Comparison of ENCODE assay signal across 16 mouse cellular contexts in the genomic region with DNA sequence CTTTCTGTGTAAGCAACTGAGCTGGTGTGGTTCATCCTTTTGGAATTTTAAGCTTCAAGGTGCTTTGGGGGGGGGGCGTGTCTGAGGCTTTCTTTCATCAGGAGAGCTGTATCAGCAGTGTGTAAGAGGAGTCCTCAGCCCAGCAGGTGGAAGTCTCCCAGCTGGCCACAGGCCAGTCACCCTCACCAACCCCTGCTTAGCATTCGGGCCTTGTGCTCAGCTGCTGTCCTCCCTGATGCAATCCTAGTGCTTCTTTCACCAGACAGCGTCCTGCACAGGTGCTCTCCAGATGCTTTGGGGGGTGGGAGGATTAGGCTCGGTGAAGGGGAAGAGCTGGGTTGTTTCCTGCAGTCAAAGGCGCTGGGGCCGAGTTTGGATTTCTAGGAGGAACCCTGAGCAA. TPM values are rescaled to one million over a fixed set of nuclear protein-coding genes. Genes with fewer than 3 reads are reported as not detected.
DNase-seq lines count a peak whose midpoint lies in the region; ATAC-seq and TF ChIP-seq lines count a peak whose summit lies in the region.
"Had no signal": no experiment of that assay in that cellular context is flagged by ENCODE, and none has a peak within 500 bp of the region (broad histone marks: within the 10 kb centered on the region; RNA-seq: fewer than 3 reads in every experiment).

No protein-coding gene starts in this region.

- no peak for ATAC-seq in activated CD4-positive, CD25-positive, alpha-beta regulatory T cell, adult 4 months
- ATAC-seq in hindbrain, embryonic 12.5 days (ENCODE audit: low FRiP score) = no peak

- H3K36me3 ChIP-seq in hindbrain, embryonic 12.5 days = no peaks in the 10 kb centered on the region

- H3K4me2 ChIP-seq in hindbrain, embryonic 12.5 days (replicated peaks) = no peak overlapping the region

- no peak overlapping the region for H3K9ac ChIP-seq in hindbrain, embryonic 12.5 days

- H3K4me3 ChIP-seq in cerebellum, adult 2 months (replicated peaks; ENCODE audit: insufficient read depth, low read depth, low read length) = no peak overlapping the region
- no peak overlapping the region for H3K4me3 ChIP-seq in hindbrain, embryonic 12.5 days
- H3K4me3 ChIP-seq: erythroblast, embryonic 14.5 days had no signal

- H3K4me1 ChIP-seq in cerebellum, adult 2 months (ENCODE audit: control insufficient read depth, insufficient read depth, low read length) = no peaks in the 10 kb centered on the region
- peaks cover 9% of the 10 kb centered on the region for H3K4me1 ChIP-seq in hindbrain, embryonic 12.5 days

- no peak overlapping the region for H3K27ac ChIP-seq in cerebellum, adult 2 months (ENCODE audit: insufficient read depth, low read length)
- no peak overlapping the region for H3K27ac ChIP-seq in hindbrain, embryonic 12.5 days

- WGBS in cerebellum, adult 2 months = 56% methylated on average over 6 of the region's 6 CpGs
- WGBS in hindbrain, embryonic 12.5 days = 23% methylated on average over 6 of the region's 6 CpGs

- no peaks in the 10 kb centered on the region for H3K27me3 ChIP-seq in cerebellum, adult 2 months (ENCODE audit: control insufficient read depth, insufficient read depth, low read length)
- peaks cover 45% of the 10 kb centered on the region for H3K27me3 ChIP-seq in hindbrain, embryonic 12.5 days

- no peak for TF ChIP-seq CTCF in cerebellum, adult 2 months (IDR thresholded peaks at IDR 0.05; ENCODE audit: borderline replicate concordance, insufficient read depth, low read depth, low read length)

- no peaks in the 10 kb centered on the region for H3K9me3 ChIP-seq in hindbrain, embryonic 12.5 days (replicated peaks)

- peak; percentile 55 for DNase-seq in heart, postnatal 4 days
- no peak for DNase-seq in heart, postnatal 36 days
- peak; percentile 53 for DNase-seq in 3134 (ENCODE audit: extremely low read depth, insufficient read length, low spot score)
- DNase-seq in Muller cell, postnatal 12 days (ENCODE audit: inconsistent ontology term) = peak; percentile 23
- DNase-seq in kidney, postnatal 10 days = peak; percentile 44
- DNase-seq in cerebellum, adult 2 months = no peak
- DNase-seq: cerebellum, adult 9-10 months; lung, postnatal 10 days; thymus, postnatal 25 days had no signal

- TF ChIP-seq POLR2A in cerebellum, adult 2 months (IDR thresholded peaks at IDR 0.05; ENCODE audit: borderline replicate concordance, insufficient read depth, low read length) = no peak

- intact Hi-C loops in heart, postnatal 36 days (cut with DNase I) = no loop called here

RNA-seq across cellular contexts. Expression of a gene that starts 0.8 kb away (rescaled TPM):
- total RNA-seq in heart, postnatal 4 days (2021) = not detected
- not detected for total RNA-seq in heart, postnatal 36 days (2021)
- polyA plus RNA-seq in cerebellum, adult 2 months (2012; rRNA removed) = 0.07 and 0.08 TPM in 2 replicates
- not detected for polyA plus RNA-seq in activated CD4-positive, CD25-positive, alpha-beta regulatory T cell, adult 4 months (2017; shearing (Covaris generic))
- polyA plus RNA-seq in hindbrain, embryonic 12.5 days (2016; fragmentation: Nextera tagmentation; extraction: Ambion mirVana) = 0.14 TPM in 1 of 2 replicates, not detected in the other
- total RNA-seq: granulocyte monocyte progenitor cell, adult 5-6 weeks; monocyte, adult 5-6 weeks had no signal
- polyA plus RNA-seq: erythroblast, embryonic 14.5 days had no signal

RNA-seq across cellular contexts. Expression of a gene that starts 1.0 kb away (rescaled TPM):
- total RNA-seq in heart, postnatal 4 days (2021) = not detected
- total RNA-seq in heart, postnatal 36 days (2021) = not detected
- not detected in 2 replicates for polyA plus RNA-seq in cerebellum, adult 2 months (2012; rRNA removed)
- not detected for polyA plus RNA-seq in activated CD4-positive, CD25-positive, alpha-beta regulatory T cell, adult 4 months (2017; shearing (Covaris generic))
- polyA plus RNA-seq in hindbrain, embryonic 12.5 days (2016; fragmentation: Nextera tagmentation; extraction: Ambion mirVana) = 0.45 TPM in 1 of 2 replicates, not detected in the other
- total RNA-seq: granulocyte monocyte progenitor cell, adult 5-6 weeks; hematopoietic stem cell, adult 5-6 weeks; left cerebral cortex, adult 8-10 months; monocyte, adult 5-6 weeks had no signal
- polyA plus RNA-seq: erythroblast, embryonic 14.5 days had no signal

RNA-seq across cellular contexts. Expression of a gene that starts 5.3 kb away (rescaled TPM):
- under 1 TPM; 0.56 to 0.60 TPM for total RNA-seq in heart, postnatal 4 days (2021)
- under 1 TPM in 1 of 2 experiments, not detected in 1; 0.30 TPM for total RNA-seq in heart, postnatal 36 days (2021)
- polyA plus RNA-seq in cerebellum, adult 2 months (2012; rRNA removed) = 0.08 and 0.18 TPM in 2 replicates
- polyA plus RNA-seq in activated CD4-positive, CD25-positive, alpha-beta regulatory T cell, adult 4 months (2017; shearing (Covaris generic)) = not detected
- 0.18 TPM in 1 of 2 replicates, not detected in the other for polyA plus RNA-seq in hindbrain, embryonic 12.5 days (2016; fragmentation: Nextera tagmentation; extraction: Ambion mirVana)
- total RNA-seq: granulocyte monocyte progenitor cell, adult 5-6 weeks; hematopoietic stem cell, adult 5-6 weeks; left cerebral cortex, adult 8-10 months; monocyte, adult 5-6 weeks had no signal
- polyA plus RNA-seq: erythroblast, embryonic 14.5 days had no signal

RNA-seq across cellular contexts. Expression of a gene that starts 11.0 kb away (rescaled TPM):
- total RNA-seq in heart, postnatal 4 days (2021) = 10 to 100 TPM; 50.0 to 50.5 TPM
- 10 to 100 TPM; 30.0 to 31.8 TPM for total RNA-seq in heart, postnatal 36 days (2021)
- 7.6 and 7.7 TPM in 2 replicates for polyA plus RNA-seq in cerebellum, adult 2 months (2012; rRNA removed)
- under 1 TPM in 1 of 2 experiments, not detected in 1; 0.50 TPM for polyA plus RNA-seq in activated CD4-positive, CD25-positive, alpha-beta regulatory T cell, adult 4 months (2017; shearing (Covaris generic))
- polyA plus RNA-seq in hindbrain, embryonic 12.5 days (2016; fragmentation: Nextera tagmentation; extraction: Ambion mirVana) = 15.6 and 16.2 TPM in 2 replicates
- total RNA-seq: hematopoietic stem cell, adult 5-6 weeks had no signal

RNA-seq across cellular contexts. Expression of a gene that starts 23.5 kb away (rescaled TPM):
- 10 to 100 TPM in 1 of 2 experiments, 1 to 10 TPM in 1; 8.8 to 11.7 TPM for total RNA-seq in heart, postnatal 4 days (2021)
- total RNA-seq in heart, postnatal 36 days (2021) = 1 to 10 TPM; 4.3 to 7.5 TPM
- polyA plus RNA-seq in cerebellum, adult 2 months (2012; rRNA removed) = 7.1 and 9.8 TPM in 2 replicates
- not detected for polyA plus RNA-seq in activated CD4-positive, CD25-positive, alpha-beta regulatory T cell, adult 4 months (2017; shearing (Covaris generic))
- 3.7 and 4.8 TPM in 2 replicates for polyA plus RNA-seq in hindbrain, embryonic 12.5 days (2016; fragmentation: Nextera tagmentation; extraction: Ambion mirVana)
- total RNA-seq: hematopoietic stem cell, adult 5-6 weeks had no signal
- polyA plus RNA-seq: erythroblast, embryonic 14.5 days had no signal

Comparison
In these comparisons a context has a peak if more than half of its experiments do, and no peak if none do; other contexts are left out.
1. DNase-seq: peak in heart, postnatal 4 days (single experiment), 3134 (single experiment), Muller cell, postnatal 12 days (single experiment) and kidney, postnatal 10 days (single experiment); none in heart, postnatal 36 days (0 of 2) and cerebellum, adult 2 months (0 of 2).